Mouse (Mus musculus) stomach, postnatal 0 days (tissue): Measurements from ENCODE around the gene Rasip1.

Experiments
- CTCF ChIP-seq: IDR thresholded peaks from 2 replicates; pipeline ENCODE4 v1.5.1; 2016; ENCODE audit warnings: antibody characterized with exemption, low read depth, mild to moderate bottlenecking, moderate library complexity
- EP300 ChIP-seq: optimal IDR thresholded peaks from 2 replicates; pipeline ENCODE3; 2016; ENCODE audit warnings: antibody characterized with exemption

DNA sequence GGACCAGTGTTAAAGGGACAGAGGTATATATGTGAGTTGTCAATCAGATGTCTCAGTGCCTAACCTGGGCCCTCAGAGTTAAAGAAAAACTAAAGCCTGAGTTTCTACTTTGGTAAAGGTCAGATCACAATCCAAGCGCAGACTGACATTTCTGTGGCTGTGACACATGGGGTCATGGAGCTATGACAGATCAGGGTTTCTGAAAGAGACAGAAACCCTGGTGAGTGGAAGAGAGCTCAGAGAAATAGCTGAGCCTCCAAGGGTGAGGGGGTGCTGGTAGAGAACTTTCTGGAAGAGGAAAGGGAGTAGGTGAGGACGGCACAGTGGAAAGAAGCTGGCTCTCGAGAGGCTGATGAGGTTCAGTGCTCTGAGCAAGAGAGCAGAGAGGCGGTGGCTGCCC is 19.4 kb downstream of the Rasip1 start:
- TF ChIP-seq CTCF = no peak
- no peak for TF ChIP-seq EP300
